Mouse (Mus musculus) embryo, embryonic 9.5 days (tissue): ENCODE measurements around the gene Ift140.

ENCODE experiments used
- DNase-seq: peaks from one replicate; pipeline ENCODE4 v3.0.0-alpha.2; 2017; ENCODE audit errors: extremely low spot score

Ift140 gene

DNA sequence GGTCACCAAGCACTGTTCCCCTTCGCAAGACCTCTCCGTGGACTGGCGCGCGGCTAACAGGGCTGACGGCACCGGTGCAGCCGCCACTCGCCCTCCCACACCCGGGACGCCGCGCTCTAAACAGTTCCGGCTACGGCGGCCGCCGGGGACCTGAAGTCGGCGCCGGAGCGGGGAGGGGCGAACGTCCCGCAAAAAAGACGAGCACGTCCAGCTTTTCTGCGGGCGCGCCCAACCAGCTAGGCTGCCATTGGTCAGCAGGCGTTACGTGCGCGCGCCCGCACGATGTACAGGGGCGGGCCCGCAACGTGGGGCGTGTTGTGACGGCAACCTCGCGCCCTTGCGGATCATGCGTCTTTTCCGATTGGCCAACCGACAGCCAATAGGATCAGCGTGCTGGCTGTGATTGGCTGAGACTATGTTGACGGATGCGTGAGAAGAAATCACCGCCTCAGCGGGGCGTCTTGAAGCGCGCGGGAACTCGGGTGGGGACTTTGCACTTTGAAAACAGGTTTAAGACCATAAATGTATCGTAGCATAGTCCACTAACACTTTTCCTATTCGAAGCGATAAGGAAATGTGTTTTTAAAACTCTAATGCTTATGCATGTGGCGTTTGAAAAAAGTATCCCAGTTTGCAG, at the start of gene Ift140, which contains the start of gene Cramp1l:
Gene Ift140, plus strand, starts transcription at position 431 of the 637 bp plus-strand sequence.
Gene Cramp1l, minus strand, starts transcription at position 134 of the 637 bp plus-strand sequence.
- peak; percentile 97 for DNase-seq

DNA sequence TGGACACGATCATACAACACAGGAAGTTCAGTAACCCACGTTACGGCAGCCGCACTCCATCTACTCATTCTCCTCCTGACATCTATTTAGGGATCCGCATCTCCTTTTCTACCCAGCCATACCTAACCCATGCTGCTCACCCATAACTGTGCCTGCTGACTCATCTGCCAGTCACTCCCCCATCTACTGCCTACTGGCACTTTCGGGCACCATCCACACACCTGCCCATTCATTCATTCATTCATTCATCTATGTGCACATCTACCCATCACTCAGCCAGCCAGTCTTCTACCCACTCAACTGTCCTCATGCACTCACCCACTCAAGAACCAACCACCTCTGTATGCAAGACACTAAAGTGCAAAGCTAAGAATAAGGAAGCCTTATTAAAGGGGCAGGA, 28.7 kb upstream of the Ift140 start:
- DNase-seq = no peak

DNA sequence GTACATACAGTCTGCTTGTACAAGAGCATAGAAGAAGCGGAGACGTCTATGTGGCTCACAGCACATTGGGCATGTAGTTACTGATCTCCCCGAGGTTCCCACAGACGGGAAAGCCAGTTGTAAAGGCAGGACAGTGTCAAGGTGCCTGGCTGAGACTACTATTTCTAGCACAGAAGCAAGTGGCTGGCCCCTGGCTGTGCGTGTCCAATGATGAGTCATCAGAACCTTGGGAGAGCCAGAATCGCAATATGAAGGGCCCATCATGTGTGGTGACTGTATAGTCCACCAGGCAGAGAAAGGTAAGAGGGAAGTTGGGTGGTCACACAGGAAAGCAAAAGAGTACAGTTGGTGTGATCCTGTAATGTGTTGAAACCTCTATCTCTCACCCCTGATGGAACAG, 21.2 kb upstream of the Ift140 start:
- DNase-seq = no peak

DNA sequence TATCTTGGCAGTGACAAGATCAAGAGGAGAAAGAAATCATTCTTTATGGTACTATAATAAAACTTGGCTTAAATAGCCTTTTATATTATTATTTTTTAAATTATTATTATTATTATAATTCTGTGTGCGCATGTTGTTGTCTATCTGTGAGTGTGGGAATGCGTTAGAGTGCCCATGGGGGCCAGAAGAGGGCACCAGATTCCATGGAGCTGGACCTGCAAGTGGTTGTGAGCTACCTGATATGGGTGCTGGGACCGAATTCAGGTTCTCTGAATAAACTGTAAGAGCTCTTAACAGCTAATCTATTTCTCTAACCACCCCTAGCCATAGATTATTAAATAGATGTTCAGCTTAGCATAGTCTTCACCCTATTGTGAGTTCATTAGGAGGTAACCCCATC, 10.8 kb upstream of the Ift140 start:
- DNase-seq = no peak

DNA sequence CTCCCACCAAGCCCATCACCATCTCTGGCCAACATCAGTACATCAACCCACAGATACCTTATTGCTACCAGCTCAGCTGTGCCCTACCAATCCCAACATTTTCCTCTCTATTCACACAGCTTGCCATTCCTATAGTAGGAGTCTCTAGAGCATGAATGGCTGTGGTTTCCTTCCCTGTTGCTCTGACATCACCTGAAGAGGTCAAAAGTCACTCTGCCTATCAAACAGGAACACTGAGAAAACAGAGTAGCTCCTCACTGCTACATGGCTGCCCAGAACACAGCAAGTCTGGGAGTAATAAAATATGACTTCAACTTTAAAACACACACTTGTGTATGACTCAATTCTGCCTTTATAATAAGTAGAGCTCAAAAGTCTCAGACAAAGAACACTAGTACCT, 8.4 kb upstream of the Ift140 start:
- DNase-seq = no peak

DNA sequence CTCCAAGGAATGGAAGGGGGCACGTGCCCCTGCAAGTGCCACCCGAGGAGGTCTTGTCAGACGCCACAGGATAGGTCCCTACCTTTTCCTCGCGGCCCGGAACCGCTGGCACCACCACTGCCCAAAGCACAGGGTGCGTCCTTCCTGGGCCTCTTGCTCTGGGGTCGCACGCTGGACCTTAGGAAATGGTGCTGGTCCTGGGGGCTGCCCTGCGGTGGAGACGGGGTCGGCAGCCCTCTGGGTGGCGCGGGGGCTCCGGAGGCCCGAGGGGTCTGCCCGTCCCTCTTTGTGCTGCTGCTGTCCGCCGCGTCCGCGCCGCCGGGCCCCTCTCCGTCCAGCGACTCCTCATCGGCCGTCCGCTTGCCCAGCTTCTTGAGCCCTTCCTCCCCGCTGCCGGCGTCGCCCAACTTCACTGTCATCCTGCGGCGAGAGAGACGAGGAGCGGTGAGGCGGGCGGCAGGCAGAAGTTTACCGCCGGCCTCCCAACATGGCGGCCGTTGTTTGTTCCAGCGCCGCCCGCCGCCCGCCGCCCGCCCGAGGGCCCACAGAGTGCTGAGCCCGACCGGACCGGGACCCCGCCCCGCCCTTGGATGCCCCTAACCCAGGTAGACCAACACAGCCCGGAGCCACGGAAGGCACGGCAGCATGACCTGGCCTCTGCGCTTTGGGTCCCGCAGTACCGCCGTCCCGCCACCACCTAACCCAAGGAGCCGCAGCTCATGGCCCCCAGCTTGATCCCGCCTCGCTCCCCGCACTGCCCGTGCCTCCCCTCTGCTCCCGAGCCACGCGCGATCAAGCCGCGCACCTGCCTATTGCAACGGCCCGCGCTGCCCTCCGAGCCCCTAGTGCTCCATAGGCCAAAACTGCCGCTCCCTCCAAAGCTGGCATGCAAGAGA, 2.0 kb upstream of the Ift140 start:
- DNase-seq = peak; percentile 52

DNA sequence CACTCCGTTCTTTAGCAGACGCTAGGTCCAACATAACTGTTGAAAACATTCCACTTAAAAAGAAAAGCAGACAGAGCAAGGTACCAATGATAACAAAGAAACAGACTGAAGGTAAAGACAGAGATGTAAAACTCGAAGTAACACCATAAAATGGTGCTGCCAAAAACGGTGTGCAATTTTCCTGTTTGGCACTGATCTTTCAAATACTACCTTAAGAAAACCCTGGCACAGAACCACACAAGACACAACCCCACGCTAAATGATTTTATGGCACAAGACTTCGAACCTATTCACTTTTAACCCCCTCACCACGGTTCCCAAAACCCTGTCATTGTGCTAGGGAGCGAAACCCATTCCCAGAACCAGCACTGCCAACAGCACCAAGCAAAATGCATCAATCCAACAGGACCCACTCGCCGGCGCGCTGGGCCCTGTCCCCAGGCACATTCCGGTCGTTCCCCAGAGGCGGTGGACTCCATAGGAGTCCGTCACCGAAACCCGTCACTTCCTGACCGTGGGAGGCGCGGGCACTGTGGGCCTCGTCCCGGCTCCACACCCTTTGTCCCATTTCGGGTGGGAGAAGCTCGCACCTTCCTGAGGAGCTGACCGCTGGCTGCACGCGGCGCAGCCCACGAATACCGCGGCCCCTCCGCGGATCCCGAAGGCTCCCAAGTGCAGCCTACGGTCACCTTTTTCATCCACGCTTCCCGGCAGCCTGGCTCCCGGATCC, 879 bp upstream of the Ift140 start:
- DNase-seq = peak; percentile 52

DNA sequence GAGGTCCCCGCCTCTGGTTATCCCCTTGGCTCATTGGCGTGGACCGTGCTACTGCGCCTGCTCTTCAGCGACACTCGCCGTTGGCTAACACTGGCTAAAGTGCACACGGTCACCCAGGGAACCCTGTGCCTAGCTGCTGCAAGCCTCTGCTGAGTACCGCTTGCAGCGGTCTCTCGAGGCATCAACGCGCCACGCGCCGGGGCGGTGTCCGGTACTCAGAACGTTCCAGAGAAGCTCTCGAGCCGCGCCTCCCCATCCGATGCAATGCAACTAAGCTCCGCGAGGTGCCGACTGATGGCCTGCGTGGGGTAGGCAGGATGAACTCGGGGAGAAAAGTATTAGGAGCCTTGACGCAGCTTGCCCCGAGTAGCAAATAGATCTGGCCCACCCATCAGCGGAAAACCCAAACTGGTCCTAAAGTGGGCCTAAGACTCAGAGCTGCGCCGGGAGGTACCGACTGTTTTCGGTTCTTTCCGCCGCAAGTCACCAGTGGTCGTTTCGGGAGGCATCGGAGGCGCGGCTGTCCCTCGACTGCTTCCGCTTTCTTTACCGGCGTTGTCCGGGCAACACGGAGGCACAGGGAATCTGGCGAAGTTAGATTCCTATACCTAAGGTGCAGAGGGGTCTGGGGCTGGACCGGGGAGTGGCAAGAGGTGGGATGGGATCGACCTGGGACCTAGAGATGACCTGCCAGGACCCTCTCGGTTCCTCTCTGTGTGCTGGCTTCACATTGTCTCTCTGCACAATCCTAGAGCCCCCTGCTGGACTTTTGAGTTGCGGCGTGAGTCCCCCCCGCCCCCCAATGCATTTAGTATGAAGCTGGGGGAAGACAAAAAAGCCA, 627 bp downstream of the Ift140 start:
- peak; percentile 52 for DNase-seq

DNA sequence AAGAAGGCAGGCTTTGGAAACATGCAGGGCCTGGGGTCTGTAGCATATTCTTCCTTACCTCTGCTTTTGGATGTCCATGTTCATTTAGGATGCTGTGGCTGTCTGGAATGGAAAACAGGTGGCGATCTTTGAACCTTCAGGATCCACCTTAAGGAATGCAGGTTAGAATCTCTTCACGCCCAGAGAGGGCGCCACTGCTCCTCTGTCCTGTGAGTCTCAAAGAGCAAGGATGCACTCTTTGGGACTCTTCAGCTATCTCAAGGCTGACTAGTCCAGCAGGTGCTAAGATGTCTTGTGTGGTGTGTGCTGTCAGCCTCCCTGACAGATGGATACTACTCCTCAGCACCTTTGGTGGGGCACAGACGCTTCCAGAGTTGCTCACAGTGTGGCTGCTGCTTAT, 20.3 kb downstream of the Ift140 start:
- no peak for DNase-seq

DNA sequence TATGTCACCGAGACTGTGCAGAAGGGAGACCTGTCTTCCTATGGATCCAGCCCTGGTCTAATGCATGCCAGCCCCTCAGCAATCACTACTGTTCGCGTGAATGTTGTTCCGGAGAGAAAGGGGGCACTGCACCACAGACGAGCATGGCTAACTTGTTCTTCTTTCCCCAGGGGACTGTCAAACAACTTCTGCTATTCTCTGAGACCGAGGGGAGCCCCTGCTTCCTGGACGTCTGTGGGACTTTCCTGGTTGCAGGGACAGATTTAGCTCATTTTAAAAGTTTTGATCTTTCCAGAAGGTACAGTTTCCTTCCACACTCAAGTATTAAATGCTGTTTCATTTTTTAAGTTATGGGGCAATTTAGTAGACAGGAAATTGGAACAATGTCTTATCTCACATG, 29.0 kb downstream of the Ift140 start:
- DNase-seq = no peak

DNA sequence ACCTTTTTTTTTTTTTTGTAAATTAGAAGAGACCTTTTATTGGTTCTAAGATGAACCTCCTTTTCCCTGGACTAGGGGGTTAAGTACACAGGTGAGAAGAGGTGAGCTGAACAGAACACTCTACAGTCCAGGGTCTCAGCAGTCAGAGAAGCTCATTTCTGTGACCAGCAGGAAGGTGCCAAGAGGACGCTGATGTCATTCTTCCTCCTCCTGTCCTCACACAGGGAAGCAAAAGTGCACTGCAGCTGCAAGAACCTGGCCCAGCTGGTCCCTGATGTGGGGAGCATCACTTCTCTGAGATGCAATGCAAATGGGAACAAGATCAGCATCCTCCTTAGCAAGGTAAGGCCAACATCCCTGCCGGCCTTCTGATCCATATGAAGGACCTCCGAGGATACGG, 29.4 kb downstream of the Ift140 start:
- no peak for DNase-seq

DNA sequence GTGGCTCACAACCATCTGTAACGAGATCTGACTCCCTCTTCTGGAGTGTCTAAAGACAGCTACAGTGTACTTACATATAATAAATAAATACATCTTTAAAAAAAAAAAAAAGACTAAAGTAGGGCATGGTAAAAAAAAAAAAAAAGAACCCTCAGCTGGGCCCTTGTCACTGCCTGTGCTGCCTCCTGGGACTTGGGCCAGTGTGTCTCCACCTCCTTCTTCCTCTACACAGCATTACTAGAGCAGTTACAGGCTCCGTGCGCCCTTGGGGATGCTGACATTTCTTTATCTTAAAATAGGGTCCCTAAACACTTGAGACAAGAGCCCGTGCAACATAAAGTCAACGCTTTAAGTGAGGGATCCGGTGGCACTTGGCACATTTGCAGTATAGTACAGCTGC, 31.3 kb downstream of the Ift140 start:
- no peak for DNase-seq

DNA sequence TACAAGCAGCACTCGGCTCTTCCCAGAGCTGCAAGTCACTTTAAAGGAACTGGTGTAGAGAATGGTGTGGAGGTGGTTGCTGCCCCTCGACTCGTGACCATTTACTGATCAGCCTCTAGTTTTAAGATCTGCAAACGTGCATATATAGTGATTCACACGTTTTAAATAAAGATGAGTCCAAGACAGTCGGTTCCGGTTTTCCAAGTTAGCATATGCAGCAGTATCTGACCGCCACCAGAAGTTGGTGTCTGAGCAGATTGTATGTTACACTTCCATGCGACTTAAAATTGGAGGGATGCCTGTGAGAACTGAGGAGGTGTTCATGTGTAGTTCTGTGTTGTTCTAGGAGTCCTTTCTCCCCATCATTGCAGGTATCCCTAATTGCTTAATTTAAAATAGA, 37.4 kb downstream of the Ift140 start:
- DNase-seq = no peak

DNA sequence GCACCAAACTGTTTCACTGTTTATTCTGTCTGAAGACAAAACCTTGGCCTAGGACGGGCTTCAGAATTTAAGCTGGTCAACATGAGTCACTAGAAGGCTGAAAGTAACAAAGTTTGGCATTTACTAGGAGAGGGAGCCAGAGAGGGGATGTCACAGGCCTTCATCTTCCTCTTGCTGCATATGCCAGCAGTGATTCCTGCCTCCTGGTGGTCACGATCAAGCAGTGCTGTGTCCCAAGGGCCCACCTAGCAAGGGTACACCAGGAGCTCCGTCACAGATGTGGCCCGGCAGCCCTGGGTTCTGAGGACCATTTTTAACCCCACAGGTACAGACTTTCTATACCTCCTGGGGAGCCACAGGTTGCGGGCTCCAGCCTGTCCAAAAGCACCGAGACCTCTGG, 41.2 kb downstream of the Ift140 start:
- DNase-seq = no peak

DNA sequence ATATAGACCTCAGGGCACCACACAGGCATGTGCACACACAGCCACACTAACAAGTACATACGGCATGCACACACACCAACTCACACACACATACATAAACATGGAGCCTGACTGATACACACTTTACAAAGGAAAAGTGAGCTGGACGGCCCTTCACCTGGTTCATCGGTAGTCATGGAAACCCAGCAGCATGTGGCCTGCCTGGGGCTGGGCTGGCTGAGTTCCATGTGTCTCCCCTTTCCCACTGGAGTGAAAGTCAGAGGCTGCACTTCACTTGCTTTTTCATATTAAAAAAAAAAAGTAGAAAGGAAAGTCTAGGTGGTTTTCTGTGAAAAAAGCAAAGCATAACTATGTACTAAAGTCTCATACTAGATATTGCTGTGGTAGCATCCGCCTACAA, 47.4 kb downstream of the Ift140 start:
- DNase-seq = no peak

DNA sequence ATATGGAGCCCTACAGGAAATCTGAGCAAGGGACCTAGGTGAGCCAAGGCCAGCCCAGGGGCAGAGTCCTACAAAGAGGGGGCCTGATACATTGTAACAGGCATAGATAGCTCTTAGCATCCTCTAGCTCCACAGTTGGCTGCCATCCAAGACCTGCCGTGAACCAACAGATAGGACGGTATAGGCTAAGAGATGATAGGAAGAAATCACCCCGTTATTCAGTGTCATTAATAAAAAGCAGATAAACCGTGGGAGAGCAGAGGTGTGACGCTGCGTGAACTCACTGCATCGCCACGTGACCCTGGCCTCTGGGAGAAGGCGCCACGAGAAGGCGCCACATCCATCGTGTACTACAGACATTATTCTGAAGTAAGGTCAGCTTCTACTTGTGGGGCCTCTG, 48.0 kb downstream of the Ift140 start:
- DNase-seq = no peak

DNA sequence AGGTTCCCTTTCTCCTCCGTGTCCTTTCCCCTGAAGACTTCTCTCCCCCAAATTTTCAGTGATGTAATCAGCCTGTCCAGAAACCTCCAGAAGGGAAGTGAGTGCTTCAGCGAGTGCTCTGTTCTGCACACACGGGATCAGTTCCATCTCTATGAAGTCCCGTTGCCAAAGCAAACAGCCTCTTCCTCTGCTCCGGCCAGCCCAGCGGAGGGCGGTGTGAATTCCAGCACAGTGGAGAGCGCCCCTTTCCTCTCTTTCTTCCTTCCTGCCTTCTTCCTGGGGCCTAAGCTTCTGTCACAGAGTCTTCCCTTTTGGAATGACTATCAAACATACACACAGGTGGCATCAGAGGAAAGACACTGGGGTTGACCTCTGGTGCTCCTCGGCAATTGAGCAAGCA, 48.5 kb downstream of the Ift140 start:
- DNase-seq = no peak

DNA sequence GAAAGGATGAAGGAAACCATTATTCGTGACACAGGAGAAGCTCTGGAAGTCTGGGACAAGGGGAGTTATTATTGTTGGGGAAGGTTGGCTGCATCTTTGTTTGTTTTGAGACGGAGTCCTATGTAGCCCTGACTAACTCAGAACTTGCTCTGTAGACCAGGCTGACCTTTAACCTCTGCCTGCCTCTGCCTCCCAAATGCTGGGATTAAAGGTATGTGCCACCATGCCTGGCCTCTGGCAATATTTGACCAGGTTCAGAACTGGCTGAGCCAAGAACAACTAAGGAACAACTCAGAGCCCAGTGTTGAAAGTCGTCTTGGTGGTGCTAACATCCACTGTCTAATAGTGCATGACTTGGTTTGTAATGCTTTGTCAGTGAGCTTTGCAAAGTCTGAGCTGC, 49.3 kb downstream of the Ift140 start:
- no peak for DNase-seq

DNA sequence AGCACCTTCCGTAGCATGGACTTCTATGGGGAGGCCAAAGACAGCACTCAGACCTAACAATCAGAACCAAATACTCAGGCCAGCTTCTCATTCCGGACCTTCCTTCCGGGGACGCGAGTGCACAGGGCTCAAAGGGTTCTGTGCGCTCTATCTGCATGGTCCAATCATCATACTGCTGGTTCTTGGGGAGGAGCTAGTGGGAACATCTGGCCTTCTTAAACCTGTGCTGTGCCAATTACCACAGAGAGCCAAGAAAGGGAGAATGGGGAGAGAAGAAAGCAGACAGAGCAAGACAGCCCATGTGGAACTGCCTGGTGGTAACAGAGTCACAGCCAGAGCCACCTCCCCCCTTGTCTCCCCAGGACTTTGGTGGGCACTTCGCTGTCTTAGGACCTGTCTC, 50.7 kb downstream of the Ift140 start:
- DNase-seq = no peak

DNA sequence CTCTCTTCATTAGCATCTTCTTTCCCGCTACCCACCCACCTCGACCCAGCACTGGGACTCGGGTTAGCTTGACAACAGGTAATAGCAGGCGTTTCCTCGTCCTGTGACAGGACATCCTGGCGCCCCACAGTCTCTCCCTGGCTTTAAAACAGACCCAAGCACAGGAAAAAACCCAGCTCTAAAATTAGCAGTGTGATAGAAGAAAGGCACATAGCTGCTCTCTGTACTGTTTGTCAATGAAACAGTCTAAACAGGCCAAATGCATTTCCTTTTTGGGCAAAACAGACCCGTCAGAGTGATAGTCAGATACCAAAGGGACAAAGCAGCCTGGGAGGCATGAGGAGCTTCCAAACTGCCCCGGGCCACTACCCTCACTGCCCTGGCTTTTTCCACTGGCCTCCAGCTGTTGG, 51.6 kb downstream of the Ift140 start:
- no peak for DNase-seq

DNA sequence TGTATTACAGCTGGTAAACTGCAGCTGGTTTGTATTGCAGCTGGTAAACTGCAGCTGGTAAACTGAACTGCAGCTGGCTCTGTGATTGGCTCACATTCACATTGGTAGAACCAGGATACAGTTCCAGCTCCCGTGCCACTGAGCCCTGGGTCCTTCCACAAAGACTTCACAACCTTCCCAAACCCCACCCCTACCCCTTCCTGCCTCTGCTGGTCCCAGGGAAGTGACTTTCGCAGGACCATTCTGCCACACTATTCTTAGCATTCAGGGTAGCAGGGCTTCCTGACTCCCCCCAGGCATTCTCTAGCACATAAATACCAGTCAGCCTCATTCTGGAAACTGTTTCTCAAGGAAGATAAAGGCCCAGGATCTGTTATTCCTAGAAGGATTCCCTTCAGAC, 52.8 kb downstream of the Ift140 start:
- DNase-seq = no peak

DNA sequence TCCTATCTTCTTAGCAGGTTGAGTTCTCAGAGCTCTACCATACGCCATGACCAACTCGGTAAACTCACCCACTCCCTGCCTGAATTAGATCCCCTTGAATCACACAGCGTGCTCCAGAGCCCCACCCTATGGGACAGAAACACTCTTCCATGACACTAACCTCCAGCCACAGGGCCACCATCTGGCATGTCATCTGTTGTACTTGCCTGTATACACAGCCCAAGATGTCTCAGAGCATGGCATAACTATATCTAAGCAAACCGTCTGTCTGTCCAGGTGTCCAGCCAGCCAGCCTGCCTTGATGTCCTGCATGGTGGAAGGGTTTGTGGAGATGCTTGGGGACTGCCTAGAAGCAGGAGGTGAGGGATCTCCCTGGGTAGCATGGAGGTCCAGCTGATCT, 61.0 kb downstream of the Ift140 start:
- DNase-seq = no peak
